Mouse (Mus musculus): ENCODE data around the gene Slc35d1. TPM values are rescaled to one million over a fixed set of nuclear protein-coding genes. Genes with fewer than 3 reads are reported as not detected.

Slc35d1 gene
- polyA plus RNA-seq, 1 experiment: 0.28 TPM

GRCm38 (mm10) chr4:103120874-103121389, 94.0 kb downstream of the Slc35d1 start:
- Histone ChIP-seq H3K4me1 (ENCODE audit: control insufficient read depth) (peaks cover 53% of the 10 kb centered on the region), H3K36me3 (ENCODE audit: control insufficient read depth) (peaks cover 54% of the 10 kb centered on the region), H3K4me3 (replicated peaks) (peak overlapping the region; percentile 96), H3K27me3 (ENCODE audit: control insufficient read depth) (no peaks in the 10 kb centered on the region), H3K9me3 (ENCODE audit: control insufficient read depth, low read length) (no peaks in the 10 kb centered on the region)
- no peak for TF ChIP-seq TAL1 (IDR thresholded peaks at IDR 0.05; ENCODE audit: low read length)
- TF ChIP-seq GATA1 (IDR thresholded peaks at IDR 0.05; ENCODE audit: low read length): no peak

Other genes with a start within 250 kb of the Slc35d1 start
- gene Tctex1d1, start 236.6 kb downstream of the Slc35d1 start, polyA plus RNA-seq (2012): not detected in 2 replicates
- not detected in 2 replicates for gene Insl5, start 188.3 kb downstream of the Slc35d1 start, polyA plus RNA-seq (2012)
- 0.49 and 0.55 TPM in 2 replicates for gene Mier1, start 100.8 kb downstream of the Slc35d1 start, polyA plus RNA-seq (2012)
- gene Wdr78, start 100.6 kb downstream of the Slc35d1 start, polyA plus RNA-seq (2012): 0.08 and 0.09 TPM in 2 replicates
- gene 4921539E11Rik, start 75.7 kb upstream of the Slc35d1 start, polyA plus RNA-seq (2012): not detected in 2 replicates
- gene Oma1, start 98.6 kb upstream of the Slc35d1 start, polyA plus RNA-seq (2012): 0.03 and 0.04 TPM in 2 replicates

Measured in erythroblast, embryonic 14.5 days (primary cell).